Mouse (Mus musculus) bone marrow macrophage, adult 2 months (primary cell): ENCODE measurements around the gene Nelfe.

Source experiments
- CTCF ChIP-seq: IDR thresholded peaks from 2 replicates; pipeline ENCODE4 v1.5.1; 2012; ENCODE audit warnings: low read depth, mild to moderate bottlenecking, low read length, moderate library complexity
- POLR2A ChIP-seq: IDR thresholded peaks from 2 replicates; pipeline ENCODE4 v1.6.1; 2012; ENCODE audit warnings: mild to moderate bottlenecking, low read depth, low read length, borderline replicate concordance

- TF ChIP-seq CTCF = no peak
- TF ChIP-seq POLR2A = no peak
Observed at GRCm38 (mm10) chr17:34881683-34882310, 31.6 kb downstream of the Nelfe start, which contains the start of gene Gm20547.
